Mouse (Mus musculus) embryo, embryonic 11.5 days (tissue): ENCODE data around the gene Tmem269.

ENCODE experiments used
- DNase-seq: peaks from one replicate; pipeline ENCODE4 v3.0.0-alpha.2; 2012; ENCODE audit warnings: low read depth, low spot score

Tmem269 gene

GRCm38 (mm10) chr4:119180133-119180707 is 37.8 kb downstream of the Tmem269 start:
- no peak for DNase-seq

GRCm38 (mm10) chr4:119178331-119178730 is 39.7 kb downstream of the Tmem269 start:
- DNase-seq, result no peak

GRCm38 (mm10) chr4:119177702-119178101 is 40.3 kb downstream of the Tmem269 start:
- DNase-seq, result no peak

- DNase-seq, result peak; percentile 92
Observed at GRCm38 (mm10) chr4:119173851-119174453, 44.1 kb downstream of the Tmem269 start, which contains the start of gene Zfp691. Zfp691 (minus strand) TSS chr4:119174195.

GRCm38 (mm10) chr4:119172919-119173650 is 44.9 kb downstream of the Tmem269 start:
- DNase-seq, result no peak

GRCm38 (mm10) chr4:119167663-119168062 is 50.4 kb downstream of the Tmem269 start:
- DNase-seq, result peak; percentile 69

GRCm38 (mm10) chr4:119167068-119167467 is 50.9 kb downstream of the Tmem269 start:
- no peak for DNase-seq

- DNase-seq, result no peak
Observed at GRCm38 (mm10) chr4:119165916-119166315, 52.1 kb downstream of the Tmem269 start.

- DNase-seq, result no peak
Observed at GRCm38 (mm10) chr4:119162990-119163389, 55.0 kb downstream of the Tmem269 start.

- no peak for DNase-seq
Observed at GRCm38 (mm10) chr4:119161358-119161757, 56.7 kb downstream of the Tmem269 start.

- no peak for DNase-seq
Observed at GRCm38 (mm10) chr4:119157891-119158290, 60.1 kb downstream of the Tmem269 start.

- no peak for DNase-seq
Observed at GRCm38 (mm10) chr4:119157186-119157585, 60.8 kb downstream of the Tmem269 start.
